Mouse (Mus musculus) mature B cell (primary cell): ENCODE data around the gene Slc15a5.
"Not testable (repeated sequence)": the region's sequence is repeated elsewhere in the genome, so short reads cannot be mapped to it uniquely, and the experiment has no call there.

Source experiments
- in situ Hi-C: fragments of 300-500 bp; cut with MboI; formaldehyde crosslinking; loops from 2 replicates; pipeline ENCODE4 v1.14.3; 2019

Gene Slc15a5

DNA sequence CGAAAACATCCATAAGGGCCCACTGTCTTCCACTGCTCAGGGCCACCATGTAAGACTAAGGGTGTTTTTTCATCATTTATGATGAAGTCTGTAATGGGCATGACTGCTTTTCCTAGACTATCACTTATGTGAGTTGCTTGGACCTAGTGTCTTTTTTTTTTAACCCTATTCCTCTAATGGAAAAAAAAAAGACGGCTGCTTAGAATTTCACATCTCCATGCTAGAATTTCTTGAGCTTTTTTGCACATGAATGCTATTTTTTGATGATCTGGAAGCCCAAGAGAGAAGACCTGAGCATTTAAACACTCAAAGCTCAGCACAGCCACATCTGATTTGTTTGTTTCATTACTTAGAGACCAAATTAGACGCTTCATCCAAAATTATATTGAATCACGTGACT lies at the start of gene Slc15a5:
Gene Slc15a5, minus strand, starts transcription at position 101 of the 400 bp plus-strand sequence.
- in situ Hi-C loops: no loop called here

DNA sequence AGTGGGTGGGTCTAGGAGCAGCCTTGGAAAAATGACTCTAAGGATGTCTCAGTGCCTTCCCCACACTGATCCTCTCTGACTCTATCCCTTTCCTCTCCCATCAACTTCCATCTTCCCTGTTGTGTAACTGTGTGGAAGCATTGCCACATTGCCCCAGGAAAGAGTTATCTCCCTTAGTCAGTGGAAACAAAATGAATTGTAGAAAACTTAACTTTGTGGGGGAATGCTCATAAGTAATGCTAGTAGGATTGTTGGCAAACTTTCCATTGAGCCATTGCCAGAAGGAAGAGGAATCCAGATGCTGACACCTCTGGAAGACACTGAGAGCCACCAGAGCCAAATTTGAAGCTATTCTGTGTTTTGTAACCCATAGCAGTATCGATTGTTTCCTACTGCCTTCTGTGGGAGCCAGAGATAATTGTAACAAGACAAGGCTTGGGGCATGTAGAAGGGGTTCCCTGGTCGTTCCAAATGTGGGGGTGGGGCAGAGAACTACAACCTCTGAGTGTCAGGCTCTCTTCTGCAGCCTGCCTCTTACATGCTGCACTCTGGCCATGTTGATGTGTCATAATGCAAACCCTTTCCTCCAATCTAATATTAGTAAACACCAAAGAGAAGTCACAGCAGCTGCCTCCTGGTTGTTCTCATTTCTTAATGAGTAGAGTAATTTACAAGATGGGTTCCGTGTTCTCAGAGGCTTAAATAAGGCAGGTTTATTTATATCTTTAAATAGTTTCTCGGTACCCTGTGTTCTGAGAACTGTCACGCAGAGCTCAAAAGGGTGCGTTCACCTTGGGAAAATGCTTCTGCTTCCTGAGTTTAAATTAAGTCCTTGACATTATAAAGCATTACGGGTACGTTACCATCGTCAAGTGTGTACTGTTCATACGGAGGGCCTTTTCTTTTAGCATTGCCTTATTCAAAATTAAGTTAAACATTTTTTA lies 48.9 kb upstream of the Slc15a5 start:
- in situ Hi-C loops: no loop called here

DNA sequence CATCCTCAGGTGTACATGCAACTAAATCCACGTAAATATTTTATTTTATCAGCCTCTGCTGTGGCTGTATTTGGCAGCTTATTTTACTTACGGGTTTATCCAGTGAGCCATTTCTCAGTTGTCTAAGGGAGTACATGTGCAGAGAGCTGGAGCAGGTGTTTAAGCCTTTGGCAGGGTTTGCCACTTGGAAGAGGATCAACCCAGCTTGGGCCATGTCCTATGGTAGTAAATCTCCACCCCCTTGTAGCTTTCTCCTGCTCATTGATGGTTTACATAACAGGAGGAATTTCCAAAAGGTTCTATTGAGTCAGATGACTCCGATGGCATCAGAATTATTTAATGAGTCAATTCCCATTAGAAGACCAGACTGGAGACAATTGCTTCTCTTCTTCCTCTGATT lies 37.8 kb upstream of the Slc15a5 start:
- in situ Hi-C loops: no loop called here

DNA sequence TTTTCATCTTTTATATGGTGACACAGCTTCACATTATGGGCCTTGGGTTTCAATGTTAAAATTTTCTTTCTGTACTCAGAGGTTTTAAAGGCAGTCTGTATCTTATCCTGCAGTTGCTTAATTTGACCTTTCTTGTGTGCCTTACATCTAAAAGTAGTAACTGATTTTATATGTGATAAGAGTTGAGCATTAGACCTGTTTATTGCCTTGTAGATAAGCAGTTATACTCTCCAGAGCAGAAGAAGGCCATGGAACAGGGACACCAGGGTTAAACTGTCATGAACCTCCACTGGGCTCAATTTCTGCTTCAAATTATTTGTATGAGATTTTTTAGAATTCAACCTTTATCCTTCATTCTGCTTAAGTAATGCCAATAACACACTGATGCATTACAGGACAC lies 24.8 kb upstream of the Slc15a5 start:
- in situ Hi-C loops: no loop called here

DNA sequence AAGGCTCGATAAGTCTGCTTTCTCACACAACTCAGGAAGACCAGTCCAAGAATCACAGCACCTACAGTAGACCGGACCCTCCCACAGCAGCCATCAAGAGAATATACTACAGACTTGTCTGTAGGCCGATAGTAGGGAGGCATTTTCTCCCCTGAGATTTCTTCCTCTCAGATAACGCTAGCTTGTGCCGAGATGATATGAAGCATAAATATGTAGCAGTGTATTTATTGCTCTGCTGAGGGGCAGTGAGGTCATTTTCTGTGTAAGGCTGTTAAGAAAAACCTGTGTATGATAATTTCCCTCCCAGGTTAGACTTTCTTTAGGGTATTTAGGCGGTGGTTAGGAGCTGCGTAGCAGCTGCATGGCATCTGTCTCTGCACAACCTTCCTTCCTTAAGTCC lies 23.2 kb upstream of the Slc15a5 start:
- in situ Hi-C loops: no loop called here

DNA sequence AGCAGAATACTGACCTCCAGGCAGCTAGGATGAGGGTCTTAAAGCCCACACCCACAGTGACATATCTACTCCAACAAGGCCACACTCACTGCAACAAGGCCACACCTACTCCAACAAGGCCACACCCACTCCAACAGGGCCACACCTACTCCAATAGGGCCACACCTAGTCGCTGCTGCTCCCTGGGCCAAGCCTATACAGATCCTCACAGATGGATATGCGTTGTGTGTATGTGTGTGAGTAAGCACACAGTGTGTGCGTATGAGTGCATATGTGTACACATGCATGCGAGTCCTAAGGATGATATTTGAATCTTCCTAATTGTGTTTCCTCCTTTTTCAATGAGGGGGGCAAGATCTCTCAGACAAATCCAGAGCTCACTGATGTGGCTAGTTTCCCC lies 22.1 kb upstream of the Slc15a5 start:
- in situ Hi-C loops: no loop called here

DNA sequence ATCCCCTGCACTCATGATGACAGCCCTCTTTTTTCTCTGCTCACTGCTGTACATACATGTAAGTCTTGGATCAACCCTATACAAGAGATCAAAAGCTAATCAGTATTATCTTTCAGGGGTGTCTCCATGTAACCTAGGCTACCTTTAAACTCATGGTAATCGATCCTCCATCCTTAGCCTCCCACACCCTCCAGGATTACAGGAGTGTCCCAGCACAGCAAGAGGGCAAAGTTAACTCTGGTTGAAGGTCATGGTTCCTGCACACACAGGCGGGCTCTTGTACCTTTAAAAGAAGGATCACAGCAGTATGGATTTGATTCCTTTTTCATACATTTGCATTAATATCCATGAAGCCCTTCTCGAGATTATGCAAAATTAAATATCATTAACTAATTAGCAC lies 19.9 kb upstream of the Slc15a5 start:
- in situ Hi-C loops: no loop called here

DNA sequence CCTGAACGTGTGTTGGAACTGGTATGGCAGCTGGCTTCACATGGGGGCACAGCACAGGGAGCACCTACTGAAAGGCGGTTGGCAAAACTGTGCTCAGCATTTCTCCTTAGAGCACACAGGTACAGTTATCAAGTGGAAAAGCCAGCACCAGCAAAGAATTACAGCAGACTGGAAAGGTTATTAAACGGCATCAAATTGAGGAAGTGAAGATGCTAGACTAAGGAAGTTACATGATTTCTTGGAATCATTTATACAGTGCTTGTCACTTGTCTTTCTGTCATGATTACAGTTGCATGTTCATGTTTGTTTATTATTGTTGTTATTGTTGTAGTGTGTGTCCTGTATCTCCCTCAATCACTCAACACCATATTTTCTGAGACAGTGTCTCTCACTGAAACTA lies 15.3 kb upstream of the Slc15a5 start:
- in situ Hi-C loops: no loop called here

DNA sequence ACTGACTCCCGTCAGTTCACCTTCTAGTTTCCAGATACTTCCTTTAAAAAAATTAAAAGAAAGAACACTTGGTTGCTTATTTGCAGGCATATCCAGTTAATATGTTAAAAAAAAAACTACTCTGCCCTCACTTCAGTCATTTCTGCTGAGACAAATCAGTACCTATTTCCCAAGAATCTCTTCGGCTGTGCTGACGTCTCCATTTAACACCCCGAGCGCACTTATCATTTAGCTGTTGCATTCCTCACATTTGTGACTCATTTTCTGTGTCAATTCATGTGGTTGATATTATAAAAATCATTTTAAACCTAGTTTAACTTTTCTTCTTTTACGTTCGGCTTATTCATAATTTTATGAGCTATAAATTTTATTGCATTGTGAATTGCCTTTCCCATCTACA lies 12.7 kb upstream of the Slc15a5 start:
- in situ Hi-C loops: no loop called here

DNA sequence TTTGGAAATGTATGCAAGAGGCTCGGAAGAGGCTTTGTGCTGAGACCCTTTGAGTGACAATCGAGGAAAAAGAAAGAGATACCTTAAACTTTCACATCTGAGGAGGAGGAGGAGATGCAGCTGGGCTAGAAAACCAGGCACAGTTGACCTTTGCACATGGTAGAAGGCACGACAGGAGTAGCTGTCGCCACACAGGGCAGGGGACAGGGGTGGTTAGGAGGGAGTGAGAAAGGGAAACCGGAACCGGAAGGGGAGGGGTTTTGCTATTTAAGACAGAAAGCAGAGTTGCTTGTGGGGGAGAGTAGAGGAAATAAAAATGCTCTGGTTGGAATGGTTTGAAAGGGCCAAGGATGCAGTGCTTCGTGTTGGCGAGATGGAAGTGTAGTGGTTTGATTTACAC lies 9.4 kb upstream of the Slc15a5 start:
- in situ Hi-C loops: no loop called here

DNA sequence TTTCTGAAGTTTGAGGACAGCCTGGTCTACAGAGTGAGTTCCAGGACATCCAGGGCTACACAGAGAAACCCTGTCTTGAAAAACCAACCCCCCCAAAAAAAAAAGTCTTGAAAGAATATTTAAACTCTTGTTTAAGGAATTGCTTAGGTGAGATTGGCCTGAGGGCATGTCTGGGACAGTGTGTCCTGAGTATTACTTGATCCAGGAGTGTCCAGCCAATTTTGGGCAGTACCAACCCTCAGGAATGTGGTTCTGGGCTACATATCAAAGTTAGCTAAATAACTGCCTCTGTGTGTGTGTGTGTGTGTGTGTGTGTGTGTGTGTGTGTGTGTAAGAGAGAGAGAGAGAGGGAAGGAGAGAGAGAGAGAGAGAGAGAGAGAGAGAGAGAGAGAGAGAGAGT lies 6.7 kb upstream of the Slc15a5 start:
- in situ Hi-C loops: not testable (repeated sequence)

DNA sequence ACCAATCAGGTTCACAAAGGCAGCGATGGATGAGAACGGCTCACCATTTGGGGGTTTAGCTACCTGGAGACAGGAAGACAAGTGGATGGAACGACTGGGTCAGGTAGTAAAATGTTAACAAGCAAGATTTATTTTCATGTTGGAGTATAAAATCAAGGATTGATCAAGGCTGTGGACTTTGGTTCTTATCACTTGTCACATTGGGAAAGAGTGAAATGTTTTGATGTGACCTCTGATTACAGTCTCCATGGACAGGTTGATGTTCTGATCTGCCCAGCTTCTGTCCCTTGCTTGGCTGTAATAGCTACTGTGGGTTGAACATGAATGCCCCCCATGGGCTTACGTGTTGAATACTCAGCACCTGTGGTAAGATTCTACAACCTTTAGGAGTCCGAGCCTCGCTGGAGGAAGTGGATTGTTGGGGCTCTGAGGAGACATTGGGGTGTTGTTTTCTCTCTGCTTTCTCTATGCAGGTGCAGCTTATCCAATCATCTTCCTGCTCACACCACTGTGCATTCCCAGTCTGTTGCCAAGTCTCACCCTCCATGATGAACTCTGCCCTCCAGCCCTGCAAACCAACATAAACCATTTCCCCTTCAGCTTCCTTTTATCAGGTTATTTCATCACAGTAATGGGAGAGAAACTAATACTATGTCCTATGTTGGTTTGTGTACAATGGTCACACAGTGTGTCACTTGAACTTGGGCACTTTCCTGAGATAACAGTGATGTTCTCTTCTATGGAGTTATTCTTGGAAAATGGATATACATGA lies 1.2 kb upstream of the Slc15a5 start:
- in situ Hi-C loops: no loop called here

DNA sequence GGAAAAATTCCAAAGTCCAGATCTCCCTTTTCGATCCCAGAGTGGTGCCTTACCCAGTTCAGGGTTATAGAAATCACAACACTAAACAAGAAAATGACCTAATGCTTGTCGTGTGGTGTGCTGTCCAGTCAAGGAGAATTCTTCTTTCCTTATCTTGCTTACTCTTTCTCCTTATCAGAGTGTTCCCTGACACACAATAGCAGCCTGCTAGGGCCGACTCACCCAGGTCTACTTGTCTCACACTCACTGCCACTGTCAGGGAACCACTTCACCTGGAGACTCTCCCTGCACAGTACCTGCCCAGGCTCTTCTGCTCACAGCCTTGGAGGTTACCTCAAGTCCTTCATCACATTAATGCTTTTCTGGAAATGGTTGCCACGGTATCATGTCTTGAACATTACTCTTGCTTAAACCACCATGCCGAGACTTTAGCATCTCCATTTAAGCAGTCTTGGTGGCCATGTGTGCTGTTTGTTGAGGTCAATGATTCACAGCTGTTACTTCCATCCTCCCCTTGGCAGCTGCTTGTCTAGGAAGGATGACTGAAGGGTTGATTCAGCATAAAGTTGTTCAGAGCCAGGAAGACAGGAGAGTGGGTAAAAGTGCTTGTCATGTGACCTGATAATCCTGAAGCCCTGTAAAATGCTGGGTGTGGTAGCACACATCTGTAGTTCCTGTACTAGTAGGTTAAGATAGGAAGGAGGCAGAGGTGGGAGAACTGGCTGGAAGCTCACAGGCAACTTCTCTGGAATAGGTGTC lies 1.9 kb downstream of the Slc15a5 start:
- in situ Hi-C loops: no loop called here

DNA sequence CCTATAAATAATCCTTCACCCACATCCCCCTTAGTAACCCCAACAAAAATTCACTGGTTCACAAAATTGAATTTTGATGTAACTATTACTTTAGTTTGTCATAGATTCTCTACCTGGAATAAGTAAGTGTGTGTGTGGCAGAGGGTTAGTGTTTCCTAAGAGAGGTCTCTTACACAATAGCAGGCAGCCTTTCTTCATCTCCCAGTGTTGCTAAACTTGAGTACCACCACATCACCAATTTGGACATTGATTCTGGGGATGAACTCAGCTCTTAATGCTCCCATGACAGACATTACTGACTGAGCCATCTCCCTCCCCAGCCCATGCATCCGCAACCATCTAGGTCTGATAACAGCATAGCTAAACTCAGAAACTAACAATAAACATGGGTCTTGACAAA lies 4.0 kb downstream of the Slc15a5 start:
- in situ Hi-C loops: no loop called here

DNA sequence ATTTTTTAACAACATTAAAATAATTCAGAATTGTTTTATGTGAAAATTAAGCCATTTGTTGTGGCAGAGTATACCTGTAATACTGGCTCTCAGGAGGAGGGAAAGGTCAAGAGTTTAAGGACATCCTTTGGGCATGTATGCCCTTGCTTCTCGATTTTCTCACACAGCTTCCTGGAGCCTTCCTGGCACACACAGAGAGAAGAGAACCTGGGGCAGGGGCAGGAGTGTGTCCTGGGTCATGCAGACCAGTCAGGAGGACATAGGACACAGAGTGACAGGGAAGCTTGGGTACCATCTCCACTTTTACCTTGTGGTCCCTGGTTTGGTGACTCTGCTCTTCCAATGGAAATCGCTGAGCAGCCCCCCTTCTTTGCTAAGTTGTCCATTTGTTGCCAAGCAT lies 6.2 kb downstream of the Slc15a5 start:
- in situ Hi-C loops: no loop called here

DNA sequence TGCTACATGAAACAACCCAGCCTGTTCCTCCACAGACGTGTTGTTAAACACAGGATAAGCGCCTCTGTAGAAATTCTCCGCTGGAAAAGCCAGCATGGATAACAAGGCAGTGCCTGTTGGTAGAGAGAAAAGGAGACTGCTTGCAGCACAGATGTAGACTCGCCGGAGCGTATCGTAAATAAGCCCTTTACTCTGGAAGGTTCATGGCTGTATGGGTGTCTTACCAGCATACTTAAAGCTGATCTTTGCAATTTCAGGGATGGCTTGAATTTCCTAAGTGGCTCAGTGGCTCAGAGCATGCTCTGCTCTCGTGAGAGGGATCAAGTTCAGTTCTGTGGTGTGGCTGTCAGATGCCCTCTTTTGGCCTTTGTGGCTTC lies 6.8 kb downstream of the Slc15a5 start:
- in situ Hi-C loops: no loop called here

DNA sequence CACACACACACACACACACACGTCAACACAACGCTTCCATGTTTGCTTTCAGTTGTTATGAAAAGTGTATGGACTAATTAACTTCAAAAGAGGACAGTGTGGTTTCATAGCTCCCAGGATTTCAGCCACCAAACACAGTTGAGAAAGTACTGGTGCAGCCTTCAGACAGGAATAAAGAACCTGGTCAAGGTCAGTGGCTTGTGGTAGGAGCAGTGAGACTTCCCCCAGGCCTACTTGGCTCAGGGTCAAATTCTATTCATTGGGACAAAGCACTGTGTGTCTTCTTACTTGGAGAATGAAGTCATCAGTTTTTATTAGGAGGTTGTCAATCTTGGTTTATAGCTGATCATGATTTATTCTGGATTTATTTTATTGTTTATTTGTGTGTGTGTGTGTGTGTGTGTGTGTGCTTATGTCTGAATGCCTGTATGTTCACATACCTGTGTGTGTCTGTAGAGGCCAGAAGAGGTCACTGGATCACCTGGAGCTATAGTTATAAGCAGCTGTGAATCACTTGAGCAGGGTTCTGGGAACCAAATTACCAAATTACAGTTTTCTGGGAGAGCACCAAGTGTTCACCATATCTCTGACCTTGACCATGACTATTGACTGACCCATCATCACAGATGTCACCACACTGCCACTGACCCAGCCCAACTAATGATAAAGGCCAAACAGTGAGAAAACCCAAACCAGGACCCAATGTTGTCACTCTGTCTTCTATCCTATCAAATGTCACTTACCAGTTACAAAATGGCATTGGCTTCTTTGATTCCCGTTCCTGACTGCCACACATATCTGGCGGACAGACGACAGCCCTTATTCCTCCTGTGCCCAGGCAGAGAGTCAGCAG lies 7.4 kb downstream of the Slc15a5 start:
- in situ Hi-C loops: no loop called here

DNA sequence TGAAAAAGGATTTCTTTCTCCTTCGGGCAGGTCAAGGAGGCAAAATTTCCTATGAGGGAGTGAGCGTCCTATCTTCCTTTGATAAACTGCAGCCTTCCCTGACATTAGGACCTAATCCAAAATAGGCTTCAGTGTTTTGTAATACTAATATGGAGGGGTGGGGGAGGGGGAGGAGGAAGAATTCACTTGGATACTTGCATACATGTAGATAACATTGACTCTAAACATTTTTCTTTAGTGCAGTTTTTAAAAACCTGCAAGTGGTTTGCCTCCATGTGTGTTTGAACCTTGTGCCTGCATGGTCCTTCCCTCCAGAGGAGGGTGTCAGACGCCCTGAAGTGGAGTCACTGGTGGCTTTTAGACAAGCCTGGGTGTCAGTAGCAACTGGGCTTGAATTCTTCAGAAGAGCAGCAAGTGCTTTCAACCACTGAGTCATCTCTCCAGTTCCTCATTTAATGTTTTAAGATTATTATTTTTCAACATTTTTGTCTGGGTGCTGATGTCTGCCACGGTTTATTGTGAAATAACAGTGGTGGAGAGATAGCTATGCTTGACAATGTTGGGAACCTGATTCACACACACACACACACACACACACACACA lies 8.1 kb downstream of the Slc15a5 start:
- in situ Hi-C loops: no loop called here

DNA sequence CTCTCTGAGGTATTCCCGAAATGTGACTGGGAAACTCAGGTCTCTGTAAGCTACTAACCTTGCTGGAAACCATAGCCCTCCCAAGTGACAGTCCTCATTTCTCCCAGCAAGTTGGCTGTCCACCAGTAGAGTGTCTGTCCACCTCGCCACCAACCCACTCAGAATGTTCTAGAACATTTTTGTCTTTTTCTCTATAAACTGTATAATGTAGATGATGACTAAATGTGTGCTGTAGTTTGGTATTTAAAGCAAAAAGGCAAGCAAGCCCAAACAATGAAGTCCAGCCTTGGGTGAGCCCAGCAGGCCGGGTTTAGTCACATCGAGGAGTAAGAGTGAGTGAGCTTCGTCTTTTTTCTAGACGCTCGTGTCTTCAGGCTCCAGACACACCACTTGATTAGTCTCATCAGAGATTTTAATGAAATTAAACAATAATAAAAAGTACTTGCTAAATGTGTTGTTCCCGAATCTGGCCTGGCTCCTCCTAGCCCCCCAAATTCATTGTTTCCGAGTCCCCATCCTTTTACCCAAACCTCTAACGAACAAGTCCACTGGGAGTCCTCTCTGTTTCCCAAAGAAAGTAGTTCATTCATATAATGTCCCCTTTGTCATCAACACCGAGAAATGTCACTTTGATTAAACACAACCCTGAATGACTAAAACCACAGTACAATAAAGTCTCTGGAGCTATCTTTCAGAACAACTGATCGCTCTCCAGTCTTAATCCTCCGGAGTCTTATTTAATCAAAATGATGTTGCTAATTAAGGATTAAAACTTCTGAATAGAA lies 8.8 kb downstream of the Slc15a5 start:
- in situ Hi-C loops: no loop called here

DNA sequence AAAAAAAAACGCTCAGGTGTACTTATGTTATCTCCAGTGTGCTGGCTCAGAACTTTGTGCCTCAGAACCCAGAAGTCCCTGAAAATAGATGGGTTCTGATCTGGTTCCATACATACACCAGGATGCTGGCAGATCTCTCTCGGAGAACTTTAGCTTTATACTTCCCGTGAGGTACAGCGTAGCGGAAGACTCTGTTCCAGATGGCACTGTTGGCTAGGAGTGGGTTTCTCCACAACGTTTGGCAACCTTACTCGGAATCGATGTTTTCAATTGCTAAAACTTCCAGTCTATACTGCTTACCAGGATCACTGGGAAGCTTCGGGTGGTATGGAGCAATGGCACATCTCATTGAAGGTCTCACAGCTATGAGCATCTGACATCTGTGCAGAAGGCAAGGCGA lies 9.8 kb downstream of the Slc15a5 start:
- in situ Hi-C loops: no loop called here
